Comparison of ENCODE assay signal across 8 mouse cellular contexts in genomic region chr2:145822783-145823729, GRCm38 (mm10).
DNase-seq lines count a peak whose midpoint lies in the region; ATAC-seq lines count a peak whose summit lies in the region.
"Had no signal": no experiment of that assay in that cellular context is flagged by ENCODE, and none has a peak within 500 bp of the region (broad histone marks: within the 10 kb centered on the region; RNA-seq: fewer than 3 reads in every experiment).

No protein-coding gene starts in this region.

- no peak overlapping the region for H3K4me2 ChIP-seq in kidney, embryonic 15.5 days

- no peaks in the 10 kb centered on the region for H3K27me3 ChIP-seq in kidney, embryonic 15.5 days
- H3K27me3 ChIP-seq in hindbrain, embryonic 10.5 days (ENCODE audit: insufficient read depth, poor library complexity, severe bottlenecking) = no peaks in the 10 kb centered on the region

- ATAC-seq in kidney, embryonic 15.5 days (replicated peaks; ENCODE audit: low FRiP score) = peak; percentile 25; the same call in 1 of the 2 replicates
- peak; percentile 22 for ATAC-seq in megakaryocyte, adult 5-6 weeks (ENCODE audit: poor library complexity, severe bottlenecking)

- H3K36me3 ChIP-seq in kidney, embryonic 15.5 days = peaks cover 29% of the 10 kb centered on the region
- no peaks in the 10 kb centered on the region for H3K36me3 ChIP-seq in hindbrain, embryonic 10.5 days

- H3K4me1 ChIP-seq in brown adipose tissue, adult 24 weeks (ENCODE audit: control insufficient read depth, insufficient read depth, insufficient read length, low read length) = peaks cover 5% of the 10 kb centered on the region
- 0 out of 2 replicates have a peak, but pooled peaks cover 3% of the 10 kb centered on the region for H3K4me1 ChIP-seq in kidney, embryonic 15.5 days
- H3K4me1 ChIP-seq in hindbrain, embryonic 10.5 days (replicated peaks) = 0 out of 2 replicates have a peak, but pooled peaks cover 3% of the 10 kb centered on the region

- no peak overlapping the region for H3K9ac ChIP-seq in kidney, embryonic 15.5 days

- 77% methylated on average over 3 of the region's 3 CpGs for WGBS in kidney, embryonic 15.5 days
- 77% methylated on average over 3 of the region's 3 CpGs for whole genome bisulfite sequencing in hindbrain, embryonic 10.5 days

- H3K9me3 ChIP-seq in kidney, embryonic 15.5 days (replicated peaks) = no peaks in the 10 kb centered on the region
- no peaks in the 10 kb centered on the region for H3K9me3 ChIP-seq in hindbrain, embryonic 10.5 days

- H3K4me3 ChIP-seq in brown adipose tissue, adult 24 weeks (ENCODE audit: insufficient read depth, low read depth, low read length) = peak overlapping the region; percentile 57
- no peak overlapping the region for H3K4me3 ChIP-seq in kidney, embryonic 15.5 days (replicated peaks)
- H3K4me3 ChIP-seq in hindbrain, embryonic 10.5 days = no peak overlapping the region

- H3K27ac ChIP-seq in brown adipose tissue, adult 24 weeks (replicated peaks; ENCODE audit: low read depth, low read length) = peak overlapping the region; percentile 89; the same call in 1 of the 2 replicates
- no peak overlapping the region for H3K27ac ChIP-seq in kidney, embryonic 15.5 days
- H3K27ac ChIP-seq in hindbrain, embryonic 10.5 days = no peak overlapping the region

- DNase-seq in ZHBTc4 (ENCODE audit: low read depth, low spot score) = peak; percentile 15
- no peak for DNase-seq in spleen, postnatal 14 days (ENCODE audit: low spot score in 2 of 2)
- no peak for DNase-seq in cerebellum, adult 11-12 months
- no peak for DNase-seq in hindbrain, embryonic 10.5 days (ENCODE audit: low spot score)
- DNase-seq: cerebellum, postnatal 25 days had no signal
